Mouse (Mus musculus) ES-Bruce4 (cell line): ENCODE data around the gene Apobr. TPM values are rescaled to one million over a fixed set of nuclear protein-coding genes. Genes with fewer than 3 reads are reported as not detected.

Experiments used
- H3K27ac ChIP-seq: 2 replicates; pipeline ENCODE4 v1.5.1; 2012; ENCODE audit warnings: low read length, inconsistent platforms; ENCODE audit not compliant: insufficient read depth
- H3K27me3 ChIP-seq: 2 replicates; pipeline ENCODE4 v1.6.1; 2012; ENCODE audit warnings: mild to moderate bottlenecking, low read length, inconsistent platforms; ENCODE audit not compliant: control insufficient read depth, poor library complexity, insufficient read depth, severe bottlenecking
- H3K36me3 ChIP-seq: 2 replicates; pipeline ENCODE4 v1.6.1; 2012; ENCODE audit warnings: inconsistent platforms, mild to moderate bottlenecking, low read length, moderate library complexity; ENCODE audit not compliant: control insufficient read depth, poor library complexity, insufficient read depth, severe bottlenecking
- H3K4me1 ChIP-seq: one replicate; pipeline ENCODE4 v1.8.1; 2011; ENCODE audit warnings: low read length; ENCODE audit not compliant: control insufficient read depth, insufficient read depth
- H3K4me3 ChIP-seq: 2 replicates; pipeline ENCODE4 v1.5.1; 2011; ENCODE audit warnings: low read depth, mild to moderate bottlenecking, low read length
- H3K9ac ChIP-seq: 2 replicates; pipeline ENCODE4 v1.6.1; 2012; ENCODE audit warnings: low read depth, mild to moderate bottlenecking, inconsistent platforms; ENCODE audit not compliant: poor library complexity, severe bottlenecking
- H3K9me3 ChIP-seq: replicated peaks from 2 replicates; pipeline ENCODE4 v1.6.1; 2012; ENCODE audit warnings: mild to moderate bottlenecking, low read length, inconsistent platforms; ENCODE audit not compliant: control insufficient read depth, poor library complexity, insufficient read depth, severe bottlenecking
- CTCF ChIP-seq: IDR thresholded peaks from one replicate; pipeline ENCODE4 v1.8.1; 2011; ENCODE audit warnings: low read depth, low read length
- EP300 ChIP-seq: IDR thresholded peaks from 2 replicates; pipeline ENCODE4 v1.6.1; 2011; ENCODE audit warnings: low read depth, low read length; ENCODE audit not compliant: insufficient read depth
- POLR2A ChIP-seq: IDR thresholded peaks from one replicate; pipeline ENCODE4 v1.8.1; 2011; ENCODE audit warnings: low read length; ENCODE audit not compliant: insufficient read depth
- polyA plus RNA-seq: library from polyadenylated mRNA; stranded (reverse); fragments of >200 nt; gene quantifications from 2 replicates; pipeline ENCODE4 v1.2.4, GENCODE M21; 2011; ENCODE audit warnings: low read depth; ENCODE audit not compliant: missing spikeins, insufficient read depth, insufficient read length

Gene Apobr
- polyA plus RNA-seq, 1 experiment = 2.0 TPM

DNA sequence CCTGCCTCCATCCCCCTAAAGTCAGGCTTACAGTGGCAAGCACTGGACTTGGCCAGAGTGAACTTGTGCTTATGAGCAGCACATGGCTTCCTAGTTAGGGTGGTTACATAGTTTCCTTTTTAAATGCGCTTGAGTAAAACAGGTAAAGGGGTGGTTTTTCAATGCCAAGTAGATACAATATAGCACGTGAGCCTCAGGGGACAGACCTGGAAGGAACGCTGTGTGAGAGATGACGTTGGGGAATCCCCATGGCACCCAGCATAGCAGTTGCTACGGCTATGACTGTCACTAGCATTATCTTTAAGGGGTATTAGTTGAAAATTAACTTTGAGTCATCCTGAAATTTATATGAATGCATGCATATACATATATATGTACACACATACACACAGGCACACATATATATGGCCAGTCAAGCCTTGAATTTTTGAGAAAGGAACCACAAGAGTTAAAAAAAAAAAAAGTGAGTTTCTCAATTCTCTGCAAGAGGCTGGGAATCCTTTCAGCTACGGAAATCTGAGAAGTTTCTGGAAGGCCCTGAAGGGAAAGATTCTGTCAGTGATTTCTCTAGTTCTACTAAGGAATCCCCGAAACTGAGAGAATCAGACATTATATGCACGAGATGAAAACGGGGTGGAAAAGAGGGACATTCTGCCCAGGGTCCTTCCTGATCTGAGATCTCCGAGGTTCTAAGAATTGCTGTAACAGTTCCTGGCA is 35.0 kb downstream of the Apobr start:
- no peak overlapping the region for H3K9ac ChIP-seq
- no peak overlapping the region for H3K4me3 ChIP-seq
- no peaks in the 10 kb centered on the region for H3K27me3 ChIP-seq
- H3K9me3 ChIP-seq = no peaks in the 10 kb centered on the region
- H3K27ac ChIP-seq = no peak overlapping the region
- H3K36me3 ChIP-seq = 0 out of 2 replicates have a peak, but pooled peaks cover 2% of the 10 kb centered on the region
- H3K4me1 ChIP-seq = no peaks in the 10 kb centered on the region
- TF ChIP-seq EP300 (no peak), POLR2A (no peak), CTCF (no peak)

DNA sequence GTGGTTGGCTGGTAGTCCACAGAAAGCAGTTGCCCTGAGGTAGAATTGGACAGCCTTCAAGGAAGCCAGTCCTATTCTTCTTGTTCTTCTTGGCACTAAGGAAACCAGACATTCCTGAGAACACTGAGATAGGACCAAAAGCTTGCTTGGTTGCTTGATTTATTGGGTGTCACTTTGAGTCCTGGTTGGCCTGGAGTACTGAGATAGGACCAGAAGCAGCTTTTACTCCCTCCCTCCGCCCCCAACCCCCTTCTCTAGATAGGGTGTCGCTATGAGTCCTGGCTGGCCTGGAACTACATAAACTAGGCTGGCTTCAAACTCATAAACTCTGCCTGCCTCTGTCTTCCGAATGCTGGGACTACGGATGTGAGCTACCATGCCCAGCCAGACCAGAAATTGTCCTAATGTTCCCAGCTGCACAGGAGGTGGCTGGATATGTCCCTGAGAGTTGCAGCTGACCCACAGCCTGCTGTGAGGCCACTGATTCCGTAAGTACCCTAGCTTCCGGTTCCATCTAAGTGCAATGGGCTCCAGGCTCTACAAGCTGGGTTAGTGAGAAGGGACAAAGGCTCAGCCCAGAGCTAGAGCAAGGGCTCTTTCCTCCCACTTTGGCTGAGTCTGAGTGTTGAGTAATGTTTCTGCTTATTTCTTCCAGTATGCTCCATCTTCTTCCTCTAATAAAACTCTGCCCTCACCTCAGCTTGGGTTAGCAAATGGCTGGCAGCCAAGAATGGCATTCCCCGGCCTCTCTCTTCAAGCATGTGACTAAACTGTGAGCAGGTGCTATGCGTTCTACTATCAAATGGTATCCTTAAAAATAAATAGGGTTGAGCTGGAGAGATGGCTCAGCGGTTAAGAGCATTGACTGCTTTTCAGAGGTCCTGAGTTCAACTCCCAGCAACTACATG is 37.0 kb downstream of the Apobr start:
- H3K27me3 ChIP-seq = no peaks in the 10 kb centered on the region
- no peak overlapping the region for H3K27ac ChIP-seq
- no peak overlapping the region for H3K9ac ChIP-seq
- H3K36me3 ChIP-seq = 0 out of 2 replicates have a peak, but pooled peaks cover 2% of the 10 kb centered on the region
- no peaks in the 10 kb centered on the region for H3K4me1 ChIP-seq
- TF ChIP-seq POLR2A (no peak), CTCF (no peak), EP300 (no peak)
- no peak overlapping the region for H3K4me3 ChIP-seq
- H3K9me3 ChIP-seq = no peaks in the 10 kb centered on the region

DNA sequence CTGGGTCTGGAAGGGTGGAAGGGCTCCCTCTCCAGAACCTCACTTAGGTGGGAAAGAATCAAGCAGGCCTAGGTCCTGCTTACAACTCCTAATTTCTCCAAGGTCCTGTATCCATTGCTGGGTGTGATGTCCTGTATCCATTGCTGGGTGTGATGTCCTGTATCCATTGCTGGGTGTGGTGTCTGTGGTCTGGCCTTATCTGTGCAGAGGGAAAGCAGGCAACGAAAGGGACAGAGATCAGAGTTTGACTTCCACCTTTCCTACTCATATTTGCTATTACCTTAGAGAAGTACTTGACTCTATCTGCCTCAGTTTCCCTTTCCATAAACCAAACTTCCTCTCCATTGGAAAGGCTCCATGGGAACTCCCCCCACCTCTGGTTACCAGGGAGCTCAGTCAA is 38.6 kb downstream of the Apobr start:
- Histone ChIP-seq H3K9me3 (no peaks in the 10 kb centered on the region), H3K27me3 (no peaks in the 10 kb centered on the region), H3K27ac (no peak overlapping the region), H3K4me1 (no peaks in the 10 kb centered on the region), H3K36me3 (0 out of 2 replicates have a peak, but pooled peaks cover 2% of the 10 kb centered on the region), H3K9ac (no peak overlapping the region), H3K4me3 (no peak overlapping the region)
- no peak for TF ChIP-seq CTCF
- no peak for TF ChIP-seq EP300
- TF ChIP-seq POLR2A = no peak

DNA sequence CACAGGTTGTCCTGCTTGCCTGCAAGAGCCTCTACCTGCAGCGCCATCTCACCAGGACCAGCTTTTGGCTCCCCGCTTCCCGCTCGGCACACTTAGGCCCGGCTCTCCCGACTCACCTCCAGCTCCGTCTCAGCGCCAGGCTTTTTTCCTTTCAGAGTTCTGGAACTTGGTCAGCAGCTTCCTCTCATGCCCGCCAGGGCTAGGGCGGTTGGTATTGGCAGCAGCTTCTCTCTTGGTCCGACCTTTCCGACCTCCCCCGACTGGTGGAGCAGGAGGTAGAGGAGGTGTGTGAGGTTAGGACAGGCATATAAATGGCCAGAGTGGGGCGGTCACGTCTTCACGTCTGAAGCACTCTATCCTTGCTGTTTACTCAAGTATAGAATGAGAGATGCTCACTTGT is 40.0 kb downstream of the Apobr start:
- Histone ChIP-seq H3K9ac (peak overlapping the region; percentile 54), H3K4me1 (no peaks in the 10 kb centered on the region), H3K27me3 (no peaks in the 10 kb centered on the region), H3K36me3 (0 out of 2 replicates have a peak, but pooled peaks cover 2% of the 10 kb centered on the region), H3K4me3 (peak overlapping the region; percentile 57), H3K27ac (peak overlapping the region; percentile 8; the same call in 1 of the 2 replicates), H3K9me3 (no peaks in the 10 kb centered on the region)
- no peak for TF ChIP-seq CTCF
- TF ChIP-seq EP300 = no peak
- TF ChIP-seq POLR2A = no peak

DNA sequence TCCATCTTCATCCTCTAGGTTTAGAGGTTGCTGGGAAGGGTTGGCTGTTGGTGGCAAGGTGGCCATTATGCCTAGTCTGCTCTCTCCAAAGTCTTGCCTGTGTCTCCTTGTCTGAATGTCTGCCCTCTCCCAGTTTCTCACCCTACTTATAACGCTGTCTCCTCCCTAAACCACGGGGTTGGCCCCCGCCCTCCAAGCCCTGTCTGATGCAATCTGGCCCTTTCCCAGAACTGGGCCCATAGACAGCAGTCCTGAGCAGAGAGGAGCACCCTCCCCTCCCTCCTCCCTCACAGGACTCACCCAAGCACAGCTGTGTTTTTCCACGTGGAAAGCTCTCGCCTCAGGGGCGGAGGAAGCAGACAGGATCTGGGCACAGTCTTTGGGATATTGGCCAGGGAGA is 40.6 kb downstream of the Apobr start:
- Histone ChIP-seq H3K27ac (peak overlapping the region; percentile 28; the same call in 1 of the 2 replicates), H3K36me3 (0 out of 2 replicates have a peak, but pooled peaks cover 2% of the 10 kb centered on the region), H3K9me3 (no peaks in the 10 kb centered on the region), H3K27me3 (no peaks in the 10 kb centered on the region), H3K4me3 (peak overlapping the region; percentile 57), H3K9ac (peak overlapping the region; percentile 54), H3K4me1 (no peaks in the 10 kb centered on the region)
- TF ChIP-seq EP300 (peak; percentile 67; the same call in 1 of the 2 replicates), CTCF (no peak), POLR2A (peak; percentile 44)
